Mouse (Mus musculus) hindbrain, postnatal 0 days (tissue): ENCODE results near the gene Cryba4. TPM values are rescaled to one million over a fixed set of nuclear protein-coding genes. Genes with fewer than 3 reads are reported as not detected.
A peak's percentile ranks its signal among the peaks of the same experiment; 100 is the strongest.

Source experiments
- ATAC-seq: fragments of 200-750 bp; cut with Nextera tagmentation; 2 replicates; pipeline ENCODE4 v1.8.0; 2017; ENCODE audit warnings: mild to moderate bottlenecking, moderate TSS enrichment, moderate library complexity
- DNase-seq: peaks from one replicate; pipeline ENCODE4 v3.0.0-alpha.2; 2015; ENCODE audit warnings: low spot score
- H3K27ac ChIP-seq: fragments of 300-500 bp; sonication (generic); 2 replicates; pipeline ENCODE4 v1.5.1; 2014; ENCODE audit warnings: mild to moderate bottlenecking
- H3K27me3 ChIP-seq: fragments of 300-500 bp; sonication (generic); 2 replicates; pipeline ENCODE4 v1.6.1; 2014; ENCODE audit warnings: low read length, mixed read lengths; ENCODE audit not compliant: insufficient read depth
- H3K36me3 ChIP-seq: fragments of 300-500 bp; sonication (generic); 2 replicates; pipeline ENCODE4 v1.6.1; 2014; ENCODE audit warnings: low read length, mixed read lengths; ENCODE audit not compliant: insufficient read depth
- H3K4me1 ChIP-seq: fragments of 300-500 bp; sonication (generic); 2 replicates; pipeline ENCODE4 v1.6.1; 2014; ENCODE audit warnings: antibody characterized with exemption, low read length, mixed read lengths; ENCODE audit not compliant: insufficient read depth
- H3K4me2 ChIP-seq: fragments of 300-500 bp; sonication (generic); 2 replicates; pipeline ENCODE4 v1.6.1; 2014; ENCODE audit warnings: low read depth, mild to moderate bottlenecking, low read length, moderate library complexity, mixed read lengths
- H3K4me3 ChIP-seq: fragments of 300-500 bp; sonication (generic); 2 replicates; pipeline ENCODE4 v1.5.1; 2014; ENCODE audit warnings: low read length
- H3K9ac ChIP-seq: fragments of 300-500 bp; sonication (generic); replicated peaks from 2 replicates; pipeline ENCODE4 v1.6.1; 2014; ENCODE audit warnings: mild to moderate bottlenecking, low read length, moderate library complexity, mixed read lengths
- H3K9me3 ChIP-seq: fragments of 300-500 bp; sonication (generic); 2 replicates; pipeline ENCODE4 v1.6.1; 2016; ENCODE audit warnings: low read length, mixed read lengths
- CTCF ChIP-seq: IDR thresholded peaks from 2 replicates; pipeline ENCODE4 v1.5.1; 2016; ENCODE audit warnings: antibody characterized with exemption, control low read depth, low read depth
- WGBS: fragments of 180-500 bp; shearing (Covaris S2); extraction: QIAGEN DNeasy Blood & Tissue Kit; methylation state at CpG from one replicate; pipeline ENCODE4 v1.1.7; 2014; 5-methylcytosine and 5-hydroxymethylcytosine counted together
- polyA plus RNA-seq: library from polyadenylated mRNA; unstranded; fragments of >200 nt; fragmentation: Nextera tagmentation; extraction: Ambion mirVana; gene quantifications from 2 replicates; pipeline ENCODE4 v1.2.1, GENCODE M21; 2015
- total RNA-seq: library from RNA; depleted of rRNA; stranded (reverse); fragments of >200 nt; gene quantifications from 2 replicates; pipeline ENCODE4 v1.2.3, GENCODE M21; 2014

Gene Cryba4
- total and polyA plus RNA-seq, 2 experiments from 2014 or later, result 0.26 to 2.4 TPM

DNA sequence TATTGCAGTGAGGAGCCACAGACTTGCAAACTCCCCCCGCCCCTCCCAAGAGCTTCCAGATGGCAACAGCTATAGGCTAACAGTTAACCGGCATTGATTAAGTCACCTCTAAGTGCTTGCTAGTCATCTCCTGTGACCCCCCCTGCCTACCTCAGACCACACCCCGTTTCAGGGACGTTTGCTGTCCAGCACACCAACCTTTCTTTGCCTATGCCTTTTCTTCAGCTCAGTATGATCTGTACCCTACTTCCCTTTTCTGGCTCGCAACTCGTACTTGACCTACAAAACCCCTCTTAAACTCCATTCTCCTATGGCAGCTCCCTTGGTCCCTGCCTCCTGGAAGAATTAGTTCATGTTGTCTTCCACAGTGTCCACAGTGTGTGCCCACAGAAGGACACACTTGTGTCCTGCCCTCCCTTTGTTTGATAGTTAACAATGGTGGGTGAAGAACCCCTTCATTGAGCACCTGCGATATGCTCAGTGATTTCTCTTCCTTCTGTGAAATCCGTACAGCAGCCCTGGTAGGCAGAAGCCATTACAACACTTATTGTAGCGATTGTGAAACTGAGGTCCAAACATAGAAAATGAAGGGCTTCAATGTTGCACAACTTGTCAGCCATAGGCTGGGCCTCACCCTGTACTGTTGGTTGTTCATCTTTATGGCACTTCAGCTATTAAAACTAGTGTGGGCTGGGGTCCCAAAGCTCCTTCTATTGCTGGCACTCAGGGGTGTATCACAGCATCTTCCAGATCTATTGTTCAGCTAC lies 13.9 kb upstream of the Cryba4 start:
- no peak for ATAC-seq
- Histone ChIP-seq H3K27ac (no peak overlapping the region), H3K4me3 (no peak overlapping the region), H3K4me2 (no peak overlapping the region), H3K36me3 (no peaks in the 10 kb centered on the region), H3K9me3 (no peaks in the 10 kb centered on the region), H3K9ac (no peak overlapping the region), H3K4me1 (peaks cover 8% of the 10 kb centered on the region), H3K27me3 (no peaks in the 10 kb centered on the region)
- no peak for DNase-seq
- TF ChIP-seq CTCF, result no peak
- WGBS, result 68% methylated on average over 9 of the region's 9 CpGs

DNA sequence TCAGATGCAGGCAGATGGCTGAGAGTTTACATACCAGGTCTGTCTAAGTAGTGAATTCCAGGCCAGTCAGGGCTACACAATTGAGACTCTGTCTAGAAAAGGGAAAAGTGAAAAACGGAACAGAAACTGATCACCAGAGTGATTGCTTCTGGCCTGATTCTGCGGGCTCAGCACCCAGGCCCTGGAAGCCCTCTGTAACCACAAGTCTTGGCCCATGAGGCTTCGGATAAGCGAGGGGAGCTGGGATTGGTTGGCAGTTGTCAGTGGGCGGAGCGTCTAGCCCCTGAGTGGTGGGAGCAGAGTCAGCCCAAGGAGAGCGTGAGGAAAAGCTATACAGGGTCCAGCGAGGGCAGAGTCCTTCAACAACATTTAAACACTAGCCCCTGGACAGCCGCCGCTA lies 13.2 kb upstream of the Cryba4 start:
- Histone ChIP-seq H3K27ac (no peak overlapping the region), H3K9ac (no peak overlapping the region), H3K4me2 (no peak overlapping the region), H3K4me3 (no peak overlapping the region), H3K9me3 (no peaks in the 10 kb centered on the region), H3K27me3 (no peaks in the 10 kb centered on the region), H3K4me1 (peaks cover 2% of the 10 kb centered on the region), H3K36me3 (no peaks in the 10 kb centered on the region)
- 0 out of 2 replicates have a peak, but pooled peaks have one; percentile 44 for ATAC-seq
- DNase-seq, result peak; percentile 40
- WGBS, result 13% methylated on average over 10 of the region's 10 CpGs
- no peak for TF ChIP-seq CTCF

DNA sequence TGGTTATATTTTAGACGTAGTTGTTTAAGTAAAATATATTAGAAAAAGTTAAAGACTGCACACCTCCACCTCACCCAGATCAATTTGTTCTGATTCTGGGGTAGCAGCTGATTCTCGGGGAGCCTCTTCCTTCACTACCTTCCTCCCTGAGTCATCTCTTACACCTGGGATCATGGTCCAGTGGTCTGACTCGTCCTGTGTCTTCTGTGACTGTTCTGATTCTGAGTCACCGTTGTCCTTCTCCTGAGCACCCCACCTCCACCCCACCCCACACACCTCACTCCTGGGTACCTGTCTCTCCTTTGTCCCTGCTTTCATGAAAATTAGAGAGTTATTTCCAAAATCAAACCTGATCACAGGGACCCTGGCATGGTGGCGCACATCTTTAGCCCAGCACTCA lies 12.8 kb upstream of the Cryba4 start:
- DNase-seq (no peak), ATAC-seq (no peak)
- Histone ChIP-seq H3K27ac (no peak overlapping the region), H3K9me3 (no peaks in the 10 kb centered on the region), H3K4me1 (no peaks in the 10 kb centered on the region; the same call in 1 of the 2 replicates), H3K9ac (no peak overlapping the region), H3K4me2 (no peak overlapping the region), H3K4me3 (no peak overlapping the region), H3K27me3 (no peaks in the 10 kb centered on the region), H3K36me3 (no peaks in the 10 kb centered on the region)
- WGBS, result 81% methylated on average over 5 of the region's 5 CpGs
- TF ChIP-seq CTCF, result no peak

DNA sequence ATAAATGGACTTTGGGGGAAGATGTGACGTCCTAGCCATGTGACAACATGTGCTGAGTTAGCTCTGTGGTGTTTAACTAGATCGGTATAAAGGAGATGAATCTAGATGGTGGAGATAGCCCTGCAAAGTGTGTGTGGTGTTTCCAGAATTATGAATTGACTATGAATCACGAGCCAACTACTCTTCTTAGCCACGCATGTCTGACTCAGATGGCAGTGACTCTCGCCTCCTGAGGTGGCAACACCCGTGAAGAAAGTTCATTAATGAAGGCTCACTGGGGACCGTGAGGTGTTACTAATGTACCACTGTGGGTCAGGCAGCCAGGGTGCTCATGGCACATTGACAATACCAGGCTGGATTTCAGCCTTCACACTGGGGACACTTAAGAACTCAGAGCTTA lies 11.8 kb upstream of the Cryba4 start:
- no peak overlapping the region for H3K4me2 ChIP-seq
- no peak for TF ChIP-seq CTCF
- H3K9ac ChIP-seq, result no peak overlapping the region
- H3K27ac ChIP-seq, result no peak overlapping the region
- no peaks in the 10 kb centered on the region for H3K36me3 ChIP-seq
- H3K27me3 ChIP-seq, result no peaks in the 10 kb centered on the region
- no peaks in the 10 kb centered on the region for H3K9me3 ChIP-seq
- no peak overlapping the region for H3K4me3 ChIP-seq
- 83% methylated on average over 7 of the region's 7 CpGs for WGBS
- no peaks in the 10 kb centered on the region; the same call in 1 of the 2 replicates for H3K4me1 ChIP-seq
- DNase-seq (no peak), ATAC-seq (no peak)

DNA sequence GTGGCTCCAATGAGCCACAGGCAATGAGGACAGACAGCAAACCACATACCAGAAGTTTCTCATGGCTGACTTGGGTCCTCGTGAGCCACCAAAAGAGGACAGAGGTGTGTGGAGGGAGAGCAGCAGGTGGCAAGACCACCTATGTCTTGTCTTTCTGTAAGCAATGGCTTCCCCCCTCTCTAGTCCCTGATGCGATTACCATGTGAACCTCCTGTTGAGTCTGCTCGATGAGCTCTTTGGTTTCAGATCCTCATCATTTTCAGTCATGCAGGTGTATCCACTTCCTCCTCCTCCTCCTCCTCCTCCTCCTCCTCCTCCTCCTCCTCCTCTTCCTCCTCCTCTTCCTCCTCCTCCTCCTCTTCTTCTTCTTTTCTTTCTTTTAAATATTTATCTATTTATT lies 8.5 kb upstream of the Cryba4 start:
- Histone ChIP-seq H3K4me3 (no peak overlapping the region), H3K27ac (no peak overlapping the region), H3K9ac (no peak overlapping the region), H3K36me3 (no peaks in the 10 kb centered on the region), H3K4me1 (no peaks in the 10 kb centered on the region; the same call in 1 of the 2 replicates), H3K27me3 (no peaks in the 10 kb centered on the region), H3K9me3 (no peaks in the 10 kb centered on the region), H3K4me2 (no peak overlapping the region)
- no peak for DNase-seq
- ATAC-seq, result no peak
- no peak for TF ChIP-seq CTCF
- WGBS, result 82% methylated on average over 3 of the region's 3 CpGs

DNA sequence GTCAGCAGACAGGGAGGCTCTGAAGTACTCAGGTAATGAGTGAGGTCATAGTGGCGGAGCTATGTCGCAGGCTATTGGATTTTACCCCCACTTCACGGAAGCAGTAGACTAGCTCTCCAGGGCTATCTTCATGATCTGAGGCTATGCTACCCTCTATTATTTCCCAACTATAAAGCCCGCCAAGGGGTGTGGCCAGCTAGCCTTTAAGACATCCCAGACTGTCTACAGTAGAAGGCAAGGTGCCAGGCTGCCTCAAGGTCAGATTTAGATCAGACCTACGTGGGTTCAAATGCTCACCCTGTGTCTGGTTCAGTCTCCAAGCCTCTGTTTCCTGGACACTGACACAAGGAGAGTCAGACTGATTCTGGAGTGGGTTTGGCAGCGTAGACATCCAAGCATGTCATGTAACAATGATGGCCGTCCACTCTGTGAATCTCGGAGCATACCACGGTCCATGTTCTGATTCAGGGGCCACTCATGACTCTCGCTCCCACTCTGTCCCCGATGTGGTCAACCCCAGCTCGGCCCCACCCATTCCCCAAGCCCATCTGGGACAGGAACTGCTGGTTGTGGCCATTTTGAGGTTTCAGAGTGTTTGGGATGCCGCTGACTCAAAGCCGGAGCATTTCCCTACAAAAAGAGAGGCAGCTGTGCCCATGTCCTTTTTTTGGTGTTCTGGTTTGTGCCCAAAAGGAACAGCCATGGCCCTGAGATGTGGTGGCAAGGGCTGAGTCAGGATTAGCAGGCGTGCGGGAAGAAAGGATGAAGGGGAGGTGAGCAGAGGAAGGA lies 7.7 kb upstream of the Cryba4 start:
- no peak overlapping the region for H3K27ac ChIP-seq
- DNase-seq (no peak), ATAC-seq (no peak)
- H3K4me3 ChIP-seq, result no peak overlapping the region
- WGBS, result 90% methylated on average over 16 of the region's 16 CpGs
- H3K27me3 ChIP-seq, result no peaks in the 10 kb centered on the region
- H3K36me3 ChIP-seq, result no peaks in the 10 kb centered on the region
- TF ChIP-seq CTCF, result no peak
- no peak overlapping the region for H3K4me2 ChIP-seq
- H3K9ac ChIP-seq, result no peak overlapping the region
- H3K9me3 ChIP-seq, result no peaks in the 10 kb centered on the region
- H3K4me1 ChIP-seq, result peaks cover 6% of the 10 kb centered on the region
